Mouse (Mus musculus) urinary bladder, postnatal 14 days (tissue): ENCODE measurements around the gene Gtf2f1.
"Not testable (repeated sequence)": the region's sequence is repeated elsewhere in the genome, so short reads cannot be mapped to it uniquely, and the experiment has no call there.

Experiments used
- DNase-seq: peaks from one replicate; pipeline ENCODE4 v3.0.0; 2021; ENCODE audit warnings: low spot score

Gene Gtf2f1

GRCm38 (mm10) chr17:57011236-57012141, at the start of gene Gtf2f1, which contains the start of gene Gm17949:
TSS of gene Gtf2f1 (minus strand) at chr17:57011288.
TSS of gene Gm17949 (plus strand) at chr17:57011469.
- DNase-seq: peak; percentile 90

DNA sequence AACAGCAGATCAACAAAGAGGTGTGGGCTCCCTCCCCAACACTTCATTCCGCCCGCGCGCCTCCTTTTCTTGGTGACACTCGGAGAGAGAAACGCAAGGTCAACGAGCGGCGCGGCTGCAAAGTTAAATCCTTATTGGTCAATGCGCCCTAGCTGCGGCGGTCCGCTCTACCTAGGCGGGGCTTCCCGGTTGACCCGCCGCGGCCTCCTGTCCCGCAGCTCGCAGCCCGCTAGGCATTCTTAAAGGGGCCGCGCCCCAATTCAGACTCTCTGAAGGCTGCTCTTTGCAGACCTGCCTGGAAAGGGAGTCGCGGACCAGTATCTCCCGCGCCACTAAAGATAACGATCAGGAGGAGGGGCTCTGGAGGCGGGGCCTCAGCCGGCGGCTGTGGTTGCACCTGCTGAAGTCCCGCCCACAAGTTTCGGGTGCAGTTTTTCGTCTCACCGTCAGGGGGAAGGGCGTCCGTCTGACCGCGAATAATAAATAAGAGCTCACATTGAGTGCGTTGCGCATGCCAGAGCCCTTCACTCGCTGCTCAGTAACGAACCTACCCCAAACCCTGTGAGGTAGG, 49.2 kb upstream of the Gtf2f1 start:
- DNase-seq: peak; percentile 95

GRCm38 (mm10) chr17:57059486-57059977, 48.4 kb upstream of the Gtf2f1 start, which contains the start of gene Slc25a23:
TSS of gene Slc25a23 (minus strand) at chr17:57059863.
- DNase-seq: peak; percentile 64

DNA sequence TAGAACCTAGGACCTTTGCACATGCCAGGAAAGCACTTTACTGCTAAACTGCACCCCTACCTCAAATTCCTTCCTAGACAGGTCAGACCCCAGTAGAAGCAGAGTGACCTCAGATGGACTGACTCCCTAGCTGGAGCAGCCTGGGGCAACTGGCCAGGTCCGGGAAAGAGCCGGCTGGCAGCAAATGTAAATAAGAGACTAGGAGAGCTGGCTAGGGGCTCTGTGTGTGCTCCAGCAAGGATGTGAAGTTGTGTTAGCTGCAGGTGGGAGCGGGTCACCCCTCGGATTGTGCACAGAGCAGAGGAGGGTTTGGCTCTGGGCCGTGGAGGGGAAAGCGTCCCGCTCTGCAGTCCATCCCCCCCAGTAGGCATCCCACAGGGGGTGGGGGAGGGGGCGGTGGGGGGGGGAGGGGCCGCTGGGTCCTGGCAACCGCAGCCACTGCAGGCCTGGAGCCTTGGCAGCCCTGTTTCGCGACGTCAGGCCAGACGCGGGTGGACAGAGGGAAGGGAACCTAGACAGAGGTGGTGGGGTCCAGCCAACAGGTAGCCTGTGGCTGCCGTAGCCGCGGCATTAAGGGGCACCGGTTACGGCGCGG, 47.9 kb upstream of the Gtf2f1 start, which contains the start of gene Crb3:
Crb3 (plus strand) TSS at position 215 of the 595 bp plus-strand sequence.
- DNase-seq: peak; percentile 20

- DNase-seq: no peak
Observed at GRCm38 (mm10) chr17:57056246-57056645, 45.2 kb upstream of the Gtf2f1 start.

DNA sequence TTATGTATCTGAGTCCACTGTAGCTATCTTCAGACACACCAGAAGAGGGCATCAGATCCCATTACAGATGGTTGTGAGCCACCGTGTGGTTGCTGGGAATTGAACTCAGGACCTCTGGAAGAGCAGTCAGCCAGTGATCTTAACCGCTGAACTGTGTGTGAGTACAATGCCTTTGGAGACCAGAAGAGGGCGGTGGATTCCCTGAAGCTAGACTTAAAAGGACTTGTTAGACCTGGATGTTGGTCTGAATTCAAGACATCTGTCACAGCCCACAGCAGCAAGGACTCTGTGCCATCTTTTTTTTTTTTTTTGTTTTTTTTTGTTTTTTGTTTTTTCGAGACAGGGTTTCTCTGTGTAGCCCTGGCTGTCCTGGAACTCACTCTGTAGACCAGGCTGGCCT, 40.6 kb upstream of the Gtf2f1 start:
- not testable (repeated sequence) for DNase-seq

- no peak for DNase-seq
Observed at GRCm38 (mm10) chr17:57048816-57049215, 37.7 kb upstream of the Gtf2f1 start.

- no peak for DNase-seq
Observed at GRCm38 (mm10) chr17:57047406-57047805, 36.3 kb upstream of the Gtf2f1 start.

DNA sequence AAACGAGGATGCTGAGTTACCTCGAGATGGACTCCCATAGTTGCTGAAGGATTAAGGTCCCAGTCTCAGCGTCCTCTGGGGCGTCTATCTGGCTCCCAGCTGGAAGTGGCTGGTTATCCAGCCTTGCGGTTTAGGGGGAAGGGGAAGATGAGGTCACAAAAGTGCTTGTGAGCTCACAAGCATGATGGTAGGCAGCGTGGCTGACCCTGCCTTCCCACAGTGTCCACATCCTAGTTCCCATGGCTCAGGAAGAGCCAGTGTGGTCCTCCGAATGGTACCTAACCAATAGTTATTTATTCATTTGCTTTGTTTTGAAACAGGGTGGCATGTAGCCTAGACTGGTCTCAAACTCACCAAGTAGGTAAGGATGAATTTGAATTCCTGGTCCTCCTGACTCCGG, 30.5 kb upstream of the Gtf2f1 start, which contains the start of gene Slc25a41:
Slc25a41 (minus strand) TSS at position 101 of the 400 bp plus-strand sequence.
- DNase-seq: no peak

GRCm38 (mm10) chr17:57038978-57039377, 27.9 kb upstream of the Gtf2f1 start:
- no peak for DNase-seq

DNA sequence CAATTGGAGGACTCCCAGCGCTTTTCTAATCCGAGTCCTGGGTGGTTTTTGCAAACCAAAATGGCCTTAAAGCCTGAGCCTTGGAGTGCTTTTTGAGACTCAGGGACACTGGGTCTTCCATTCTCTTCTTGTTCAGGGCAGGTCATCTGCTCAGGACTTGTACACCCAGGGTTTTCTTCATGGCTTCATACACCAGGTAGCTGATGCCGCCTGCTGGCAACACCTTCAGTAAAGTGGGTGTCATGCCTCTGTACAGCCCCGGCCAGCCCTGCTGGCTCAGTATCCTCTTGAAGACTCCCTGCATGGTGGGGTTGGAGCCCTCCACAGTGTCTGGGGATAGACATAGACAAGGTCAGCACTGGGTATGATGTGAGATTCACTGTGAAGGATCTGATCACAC, 21.8 kb upstream of the Gtf2f1 start:
- no peak for DNase-seq

GRCm38 (mm10) chr17:57031661-57032420, 20.8 kb upstream of the Gtf2f1 start:
- DNase-seq: peak; percentile 99

DNA sequence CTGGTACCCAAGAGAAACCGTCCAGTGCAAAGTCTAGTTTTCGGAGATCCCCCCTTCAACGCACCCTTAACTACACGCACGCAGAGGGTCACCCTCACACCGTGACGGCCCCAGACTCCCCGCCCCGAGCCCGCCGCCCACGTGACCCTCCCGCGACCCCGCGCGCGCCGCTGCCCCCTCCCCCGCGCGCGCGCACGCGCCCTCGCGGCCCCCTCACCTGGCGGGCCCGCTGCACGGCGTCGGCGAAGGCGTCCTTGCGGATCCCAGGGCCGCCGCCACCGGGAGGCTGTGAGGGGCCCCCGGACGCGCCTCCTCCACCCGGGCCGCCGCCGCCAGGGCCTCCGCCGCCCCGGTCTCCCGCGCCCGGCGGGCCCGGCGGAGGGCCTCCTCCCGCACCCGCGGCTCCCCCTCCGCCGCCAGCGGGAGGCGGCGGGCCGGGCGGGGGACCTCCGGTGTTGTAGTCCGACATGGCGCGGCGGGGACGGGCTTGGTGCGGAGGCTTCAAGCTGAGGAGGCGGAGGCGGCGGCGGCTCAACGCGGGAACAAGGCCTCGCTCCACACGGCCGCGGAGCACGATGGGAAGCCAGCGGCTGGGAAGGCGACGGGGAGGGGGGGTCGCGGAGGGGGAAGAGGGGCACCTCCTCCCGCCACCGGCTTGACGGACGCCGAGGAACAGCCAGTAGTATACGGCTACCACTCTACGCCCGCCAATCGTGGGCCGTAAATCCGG, 20.0 kb upstream of the Gtf2f1 start, which contains the start of gene Khsrp:
Khsrp (minus strand) TSS at position 592 of the 730 bp plus-strand sequence.
- DNase-seq: peak; percentile 17

DNA sequence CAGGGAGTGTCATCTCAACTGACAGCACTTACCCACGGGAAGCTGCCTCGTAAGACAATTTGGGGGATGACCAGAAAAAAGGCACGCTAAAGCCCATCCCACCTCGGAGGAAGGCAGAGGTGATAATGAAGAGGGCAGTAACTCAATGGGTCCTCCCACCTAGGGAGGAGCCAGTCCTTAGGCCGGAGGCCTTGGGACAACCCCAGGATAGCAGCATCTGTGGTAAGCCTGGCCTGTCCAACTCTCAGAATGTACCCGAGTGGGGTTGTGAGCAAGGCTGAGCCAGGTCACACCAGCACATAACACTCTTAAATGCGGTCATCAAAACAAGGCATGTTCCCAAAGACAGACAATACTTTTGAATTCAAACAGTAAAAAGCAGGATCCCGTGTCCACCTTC, 18.6 kb upstream of the Gtf2f1 start:
- no peak for DNase-seq

DNA sequence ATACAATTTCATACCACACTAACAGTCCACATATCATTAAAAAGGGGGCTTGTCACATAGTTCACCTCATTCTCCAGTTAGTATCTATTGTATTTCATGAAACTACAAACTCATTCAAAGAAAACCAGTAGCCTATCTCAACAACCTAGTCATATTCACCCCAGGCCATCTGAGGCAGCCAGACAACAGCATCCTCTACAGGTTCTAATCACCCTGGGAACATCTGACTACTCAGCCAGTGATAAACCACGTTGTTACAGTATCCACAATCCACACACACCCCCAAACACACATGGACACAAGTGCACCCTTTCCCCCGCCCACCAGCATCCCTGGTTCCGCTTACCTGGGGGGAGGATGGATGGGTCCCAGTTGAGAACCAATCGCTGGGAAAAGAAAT, 16.4 kb upstream of the Gtf2f1 start:
- DNase-seq: no peak

DNA sequence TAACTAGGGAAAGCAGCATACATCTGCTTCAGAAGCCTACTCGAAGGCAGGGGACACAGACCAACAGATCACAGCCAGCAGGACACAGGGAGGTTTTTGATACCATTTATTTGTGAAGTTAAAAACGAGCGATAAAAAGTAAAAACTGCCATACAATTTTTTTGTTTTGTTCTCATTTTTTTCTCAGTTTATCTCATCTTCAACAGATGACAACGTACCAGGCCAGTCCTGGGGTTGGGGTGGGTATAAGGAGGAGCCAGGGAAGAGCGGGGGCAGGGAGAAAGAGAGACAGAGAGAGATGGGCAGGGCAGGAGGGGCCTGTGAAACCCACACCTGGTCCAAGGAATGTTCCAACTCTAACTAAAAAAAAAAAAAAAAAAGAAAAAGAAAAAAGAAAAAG, 9.9 kb upstream of the Gtf2f1 start:
- DNase-seq: no peak

DNA sequence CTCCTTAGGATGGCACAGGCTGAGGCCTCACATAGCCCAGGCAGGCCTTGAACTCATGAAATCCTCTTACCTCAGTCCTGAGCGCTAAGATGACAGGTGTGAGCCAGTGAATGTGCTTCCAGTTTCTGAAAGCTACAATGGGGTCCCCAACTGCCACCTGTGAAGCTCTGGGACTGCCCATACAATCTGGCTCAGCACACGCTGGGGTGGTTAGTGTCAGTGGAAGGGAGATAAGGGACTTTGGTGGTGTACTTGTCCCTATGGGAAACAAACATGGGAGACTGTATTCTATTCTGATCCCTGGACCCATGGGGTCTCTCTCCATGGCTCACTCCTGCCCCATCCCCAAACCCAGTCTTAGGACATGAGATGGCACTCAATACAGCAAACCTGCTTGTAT, 8.6 kb upstream of the Gtf2f1 start:
- no peak for DNase-seq

- DNase-seq: no peak
Observed at GRCm38 (mm10) chr17:57012245-57012795, 1.2 kb upstream of the Gtf2f1 start.

DNA sequence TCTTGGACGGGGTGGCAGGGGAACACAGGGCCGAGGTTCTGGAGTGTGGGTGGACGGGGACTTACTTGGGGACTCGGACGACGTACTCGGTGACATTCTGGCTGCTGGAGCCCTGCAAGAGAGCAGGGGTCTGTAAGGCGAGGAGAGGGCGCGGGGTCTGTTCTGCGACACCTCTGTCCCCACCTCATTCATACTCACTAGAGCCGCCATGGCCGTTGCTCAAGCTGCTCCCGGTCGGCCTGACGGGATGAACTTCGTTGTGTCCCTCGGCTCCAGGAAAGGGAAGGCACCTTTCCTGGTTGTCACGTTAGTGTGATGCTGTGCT, 215 bp downstream of the Gtf2f1 start:
- DNase-seq: no peak

- no peak for DNase-seq
Observed at GRCm38 (mm10) chr17:57007137-57007905, 3.8 kb downstream of the Gtf2f1 start.
